Mouse (Mus musculus) layer of hippocampus, adult 9-10 months (tissue): ENCODE results near the gene Rnf123.

ENCODE experiments used
- DNase-seq: peaks from one replicate; pipeline ENCODE4 v3.0.0; 2022; ENCODE audit warnings: low spot score

Gene Rnf123

GRCm38 (mm10) chr9:108082988-108083431 lies at the start of gene Rnf123:
Gene Rnf123, minus strand, starts transcription at chr9:108083346.
- no peak for DNase-seq

DNA sequence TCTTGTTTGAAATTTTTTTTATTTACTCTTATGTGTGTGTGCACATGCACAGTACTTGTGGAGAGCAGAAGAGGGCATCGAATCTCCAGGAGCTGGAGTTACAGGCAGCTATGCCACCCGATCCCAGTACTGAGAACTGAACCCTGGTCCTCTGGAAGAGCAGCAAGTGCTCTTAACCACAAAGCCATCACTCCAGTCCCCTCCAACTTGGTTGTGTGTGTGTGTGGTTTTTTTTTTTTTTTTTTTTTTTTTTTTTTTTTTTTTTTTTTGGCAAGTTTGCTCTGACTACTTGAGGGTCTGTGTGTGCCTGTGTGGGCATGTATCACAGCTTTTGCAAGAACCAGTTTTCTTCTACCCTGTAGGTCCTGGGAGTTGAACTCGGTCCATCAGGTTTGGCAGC lies 49.2 kb upstream of the Rnf123 start:
- no peak for DNase-seq

DNA sequence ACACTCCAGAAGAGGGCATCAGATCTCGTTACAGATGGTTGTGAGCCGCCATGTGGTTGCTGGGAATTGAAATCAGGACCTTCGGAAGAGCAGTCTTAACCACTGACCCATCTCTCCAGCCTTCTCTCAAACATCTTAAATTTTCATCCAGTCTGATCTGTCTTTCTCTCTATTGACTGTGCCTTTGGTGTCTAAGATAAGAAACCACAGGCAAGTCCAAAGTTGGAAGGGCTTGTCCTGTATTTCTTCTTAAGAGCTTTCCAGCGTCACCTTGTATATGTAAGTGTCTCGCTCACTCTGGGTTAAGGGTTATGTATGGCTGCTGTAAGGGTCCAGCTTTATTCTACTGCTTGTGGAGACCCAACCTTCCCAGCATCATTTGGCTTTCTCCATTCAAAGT lies 48.4 kb upstream of the Rnf123 start:
- no peak for DNase-seq

- no peak for DNase-seq
These were observed 46.1 kb upstream of the Rnf123 start for GRCm38 (mm10) chr9:108129042-108129948.

- no peak for DNase-seq
These were observed 45.1 kb upstream of the Rnf123 start for GRCm38 (mm10) chr9:108128248-108128647.

- DNase-seq = no peak
These were observed 43.5 kb upstream of the Rnf123 start for GRCm38 (mm10) chr9:108126436-108127180.

GRCm38 (mm10) chr9:108125731-108126130 lies 42.6 kb upstream of the Rnf123 start:
- no peak for DNase-seq

DNA sequence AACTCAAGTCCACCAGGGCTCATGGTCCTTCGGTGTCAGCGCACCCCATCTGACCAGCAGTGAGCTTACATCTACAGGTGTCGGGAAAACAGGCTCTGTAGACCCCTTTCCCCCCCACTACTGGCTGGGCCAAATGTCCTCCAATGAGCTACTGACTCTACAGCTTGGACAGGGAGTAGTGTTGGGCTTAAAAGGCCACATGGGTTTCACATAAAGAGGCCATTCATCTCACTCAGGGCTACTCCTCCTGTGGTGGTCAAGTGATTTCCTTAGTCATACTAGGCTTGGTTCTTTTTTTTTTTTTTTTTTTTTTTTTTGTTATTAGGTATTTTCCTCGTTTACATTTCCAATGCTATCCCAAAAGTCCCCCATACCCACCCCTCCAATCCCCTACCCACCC lies 40.8 kb upstream of the Rnf123 start:
- no peak for DNase-seq

GRCm38 (mm10) chr9:108121170-108121969 lies 38.2 kb upstream of the Rnf123 start:
- no peak for DNase-seq

GRCm38 (mm10) chr9:108120671-108121070 lies 37.5 kb upstream of the Rnf123 start:
- DNase-seq = no peak

- no peak for DNase-seq
These were observed 36.8 kb upstream of the Rnf123 start for GRCm38 (mm10) chr9:108119891-108120411.

- no peak for DNase-seq
These were observed 34.0 kb upstream of the Rnf123 start for GRCm38 (mm10) chr9:108117143-108117542.

DNA sequence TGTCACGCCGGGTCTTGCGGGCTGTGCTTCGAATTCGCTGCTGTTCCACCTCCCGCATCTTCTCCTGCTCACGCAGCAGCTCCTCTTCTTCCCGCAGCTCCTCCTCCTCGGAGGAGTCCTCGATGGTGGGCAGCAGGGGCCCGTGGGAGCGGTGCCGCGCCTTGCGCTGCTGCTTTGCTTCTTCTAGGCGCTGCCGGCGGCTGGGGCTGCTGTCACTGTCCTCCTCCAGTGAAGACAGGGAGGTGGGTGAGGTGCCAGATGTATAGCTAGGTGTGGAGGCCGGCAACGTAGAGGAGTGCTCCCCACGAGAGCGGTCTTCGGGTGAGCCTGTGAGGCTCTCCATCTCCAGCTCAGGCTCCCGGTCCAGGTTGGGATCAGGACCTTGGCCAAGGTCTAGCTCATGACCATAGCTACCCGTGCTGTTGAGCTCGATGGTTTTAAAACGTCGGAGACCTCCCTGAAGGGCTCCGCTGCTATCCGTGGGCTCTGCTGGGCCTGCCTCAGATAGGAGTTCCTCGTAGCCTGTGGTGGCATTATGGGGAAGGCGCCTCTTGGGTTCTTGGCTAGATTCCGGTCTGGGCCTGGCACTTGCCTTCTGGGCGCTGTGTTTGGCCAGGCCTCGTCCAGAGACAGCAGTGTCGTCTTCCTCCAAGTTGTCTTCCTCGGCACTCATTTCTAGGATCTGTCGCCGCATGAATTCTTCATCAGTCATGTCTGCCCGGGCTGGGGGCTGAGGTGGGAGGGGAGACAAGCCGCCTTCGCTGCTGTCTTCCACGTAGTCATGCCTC lies 32.3 kb upstream of the Rnf123 start:
- DNase-seq = no peak

DNA sequence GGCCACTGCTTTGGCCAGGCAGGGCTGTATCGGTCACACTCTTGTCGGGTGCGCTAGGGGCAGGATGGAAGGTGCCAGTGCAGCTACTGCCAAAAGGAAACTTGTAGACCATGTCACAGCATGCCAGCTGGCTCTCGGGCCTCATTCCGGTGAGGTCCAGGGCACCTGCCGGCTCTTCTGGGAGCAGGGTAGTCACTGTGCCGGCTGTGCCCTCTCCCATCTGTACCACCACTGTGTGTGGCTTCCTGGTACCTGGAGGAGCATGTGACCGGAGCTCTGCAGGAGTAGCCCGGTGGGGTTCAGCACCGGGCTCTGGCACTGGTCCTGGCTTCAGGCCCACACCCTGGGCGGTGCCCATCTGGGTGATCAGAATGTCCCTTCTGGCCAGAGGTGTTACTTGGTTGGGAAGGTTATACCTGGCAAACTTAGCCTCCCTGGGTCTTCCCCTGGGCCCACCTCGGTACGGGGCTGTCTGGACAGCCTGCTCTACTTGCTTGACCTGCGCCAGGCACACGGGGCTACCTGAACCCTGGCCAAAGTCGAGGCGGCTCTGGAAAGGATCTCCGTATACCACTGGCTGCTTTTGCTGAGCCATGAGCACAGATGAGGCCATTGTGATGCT lies 29.7 kb upstream of the Rnf123 start:
- no peak for DNase-seq

GRCm38 (mm10) chr9:108111593-108112121 lies 28.5 kb upstream of the Rnf123 start:
- DNase-seq = no peak

DNA sequence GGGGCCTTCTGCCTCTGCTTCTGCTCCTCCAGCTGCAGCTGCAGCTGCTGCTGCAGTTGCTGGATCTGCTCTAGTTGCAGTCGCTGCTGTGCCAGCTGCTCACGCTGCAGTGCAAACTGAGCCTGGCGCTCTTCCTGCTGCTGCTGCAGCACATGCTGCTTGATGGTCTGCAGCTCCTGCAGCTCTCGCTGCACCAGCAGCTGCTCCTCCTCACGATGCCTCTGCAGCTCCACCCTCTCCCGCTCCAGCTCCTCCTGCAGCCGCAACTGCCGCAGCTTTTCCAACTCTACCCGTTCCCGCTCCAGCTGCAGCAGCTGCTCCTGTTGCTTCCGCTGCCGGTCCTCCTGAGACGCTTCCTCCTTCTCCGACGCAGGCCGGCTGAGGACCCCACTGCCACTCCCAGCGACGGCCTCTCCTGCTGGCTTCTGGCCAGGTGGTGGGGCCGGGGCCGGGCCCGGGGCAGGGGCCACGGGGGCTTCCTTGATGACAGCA lies 28.0 kb upstream of the Rnf123 start:
- DNase-seq = no peak

DNA sequence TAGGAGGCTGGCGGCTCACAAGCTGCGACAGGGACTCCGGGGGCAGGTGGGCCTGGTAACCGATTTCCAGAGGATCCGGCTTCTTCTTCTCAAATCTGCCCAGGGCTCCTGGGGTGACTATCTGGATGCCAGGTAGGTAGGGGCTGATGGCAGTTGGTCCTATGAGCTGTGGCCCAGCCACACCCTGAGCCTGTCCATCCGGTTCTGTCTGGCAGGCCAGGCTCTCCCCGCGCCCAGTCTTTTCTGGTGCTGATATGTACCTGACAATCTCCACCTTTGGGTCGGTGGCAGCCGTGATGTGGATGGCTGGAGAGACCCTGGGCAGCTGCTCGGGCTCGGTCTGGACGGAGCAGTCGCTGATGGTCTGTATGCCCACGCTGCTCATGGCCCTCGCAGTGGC lies 27.0 kb upstream of the Rnf123 start:
- no peak for DNase-seq

DNA sequence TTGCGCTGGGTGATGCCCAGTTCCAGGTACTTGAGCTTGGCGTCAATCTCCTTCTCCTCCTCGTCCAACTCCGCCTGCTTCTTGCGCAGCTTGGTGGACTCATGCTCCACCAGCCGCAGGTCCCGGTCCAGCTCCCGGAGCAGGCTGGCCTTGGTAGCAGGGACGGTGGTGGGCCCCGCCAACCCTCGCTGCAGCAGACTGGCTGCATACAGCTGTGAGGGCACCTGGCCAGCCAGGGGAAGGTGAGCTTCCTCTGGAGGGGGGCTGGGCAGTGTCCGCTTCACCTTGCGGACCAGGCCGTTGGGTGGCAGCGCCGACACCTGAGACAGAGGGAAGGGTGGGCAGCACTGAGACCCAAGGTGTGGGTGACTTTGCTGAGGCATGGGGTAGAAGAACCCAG lies 24.7 kb upstream of the Rnf123 start:
- no peak for DNase-seq

- DNase-seq = no peak
These were observed 22.9 kb upstream of the Rnf123 start for GRCm38 (mm10) chr9:108106090-108106489.

DNA sequence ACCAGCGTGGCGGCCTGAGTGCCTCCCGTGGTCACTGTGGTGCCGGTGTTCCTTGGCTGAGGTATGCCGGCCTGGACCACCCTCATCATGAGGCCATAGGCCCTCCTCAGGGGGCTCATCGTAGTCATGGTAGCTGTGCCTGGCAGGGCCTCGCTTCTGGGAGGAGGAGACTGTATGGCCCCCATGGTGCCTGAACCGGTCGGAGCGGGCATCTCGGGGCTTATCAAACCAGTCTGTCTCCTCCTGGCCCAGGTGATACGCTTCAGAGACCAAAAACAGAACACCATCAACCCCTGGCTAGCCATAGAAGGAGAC lies 22.4 kb upstream of the Rnf123 start:
- DNase-seq = no peak
